Mouse (Mus musculus) liver, embryonic 16.5 days (tissue): ENCODE results near the gene Myt1l. TPM values are rescaled to one million over a fixed set of nuclear protein-coding genes. Genes with fewer than 3 reads are reported as not detected.

Experiments used
- ATAC-seq: fragments of 200-750 bp; cut with Nextera tagmentation; 2 replicates; pipeline ENCODE4 v1.8.0; 2017; ENCODE audit warnings: low read depth, mild to moderate bottlenecking, moderate number of reproducible peaks, moderate library complexity
- H3K27ac ChIP-seq: fragments of 300-500 bp; sonication (generic); 2 replicates; pipeline ENCODE4 v1.5.1; 2014; ENCODE audit warnings: mild to moderate bottlenecking, low read length
- H3K27me3 ChIP-seq: fragments of 300-500 bp; sonication (generic); 2 replicates; pipeline ENCODE4 v1.6.1; 2014; ENCODE audit warnings: low read depth, low read length, mixed read lengths; ENCODE audit not compliant: control insufficient read depth, insufficient read depth
- H3K36me3 ChIP-seq: fragments of 300-500 bp; sonication (generic); 2 replicates; pipeline ENCODE4 v1.6.1; 2014; ENCODE audit warnings: mild to moderate bottlenecking; ENCODE audit not compliant: control insufficient read depth, insufficient read depth
- H3K4me1 ChIP-seq: fragments of 300-500 bp; sonication (generic); 2 replicates; pipeline ENCODE4 v1.6.1; 2014; ENCODE audit warnings: low read depth, low read length, mixed read lengths; ENCODE audit not compliant: control insufficient read depth
- H3K4me2 ChIP-seq: fragments of 300-500 bp; sonication (generic); 2 replicates; pipeline ENCODE4 v1.6.1; 2014; ENCODE audit warnings: low read depth, low read length, mixed read lengths
- H3K4me3 ChIP-seq: fragments of 300-500 bp; sonication (generic); 2 replicates; pipeline ENCODE4 v1.5.1; 2014; ENCODE audit warnings: low read depth, mild to moderate bottlenecking, low read length
- H3K9ac ChIP-seq: fragments of 300-500 bp; sonication (generic); 2 replicates; pipeline ENCODE4 v1.6.1; 2014; ENCODE audit warnings: low read depth, low read length
- H3K9me3 ChIP-seq: fragments of 300-500 bp; sonication (generic); replicated peaks from 2 replicates; pipeline ENCODE4 v1.6.1; 2016; ENCODE audit warnings: low read length; ENCODE audit not compliant: control insufficient read depth
- WGBS: fragments of 180-500 bp; shearing (Covaris S2); extraction: QIAGEN DNeasy Blood & Tissue Kit; methylation state at CpG from one replicate; pipeline ENCODE4 v1.1.7; 2014; ENCODE audit not compliant: insufficient replicate concordance; 5-methylcytosine and 5-hydroxymethylcytosine counted together
- polyA plus RNA-seq: library from polyadenylated mRNA; unstranded; fragments of >200 nt; fragmentation: Nextera tagmentation; extraction: Ambion mirVana; gene quantifications from 2 replicates; pipeline ENCODE4 v1.2.1, GENCODE M21; 2015

Myt1l gene
- polyA plus RNA-seq, 1 experiment from 2014 or later: 0.07 TPM

DNA sequence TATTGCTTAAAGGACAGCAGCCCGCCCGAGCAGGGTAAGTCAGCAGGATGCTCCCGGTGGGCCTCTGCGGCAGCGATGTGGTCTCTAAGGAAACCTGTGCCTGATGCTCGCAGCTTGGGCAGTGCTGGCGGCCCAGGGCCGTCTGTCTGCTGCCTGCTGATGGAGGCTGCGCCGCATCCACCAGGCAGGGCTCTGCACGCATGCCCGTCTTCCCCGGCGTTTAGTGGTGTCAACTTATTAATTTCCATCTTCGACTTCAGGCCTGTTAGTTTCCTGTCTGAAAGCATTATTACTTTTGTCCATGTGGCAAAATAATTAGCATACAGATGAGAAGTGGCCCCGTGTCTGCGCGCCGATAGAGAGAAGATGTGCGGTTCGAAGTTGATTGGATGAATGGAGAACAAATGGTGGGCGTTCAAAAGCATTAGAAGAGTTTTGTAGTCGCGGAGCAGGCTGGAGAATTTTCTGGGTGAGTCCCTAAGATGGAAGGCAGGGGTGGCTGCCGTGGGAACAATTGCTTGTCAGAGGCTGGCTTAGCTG is 6.6 kb downstream of the Myt1l start:
- no peaks in the 10 kb centered on the region for H3K4me1 ChIP-seq
- peaks cover 15% of the 10 kb centered on the region for H3K27me3 ChIP-seq
- no peak overlapping the region for H3K4me2 ChIP-seq
- no peak overlapping the region for H3K9ac ChIP-seq
- H3K27ac ChIP-seq: no peak overlapping the region
- WGBS: 3% methylated on average over 25 of the region's 25 CpGs
- no peak for ATAC-seq
- H3K4me3 ChIP-seq: no peak overlapping the region
- no peaks in the 10 kb centered on the region for H3K36me3 ChIP-seq
- H3K9me3 ChIP-seq: no peaks in the 10 kb centered on the region

DNA sequence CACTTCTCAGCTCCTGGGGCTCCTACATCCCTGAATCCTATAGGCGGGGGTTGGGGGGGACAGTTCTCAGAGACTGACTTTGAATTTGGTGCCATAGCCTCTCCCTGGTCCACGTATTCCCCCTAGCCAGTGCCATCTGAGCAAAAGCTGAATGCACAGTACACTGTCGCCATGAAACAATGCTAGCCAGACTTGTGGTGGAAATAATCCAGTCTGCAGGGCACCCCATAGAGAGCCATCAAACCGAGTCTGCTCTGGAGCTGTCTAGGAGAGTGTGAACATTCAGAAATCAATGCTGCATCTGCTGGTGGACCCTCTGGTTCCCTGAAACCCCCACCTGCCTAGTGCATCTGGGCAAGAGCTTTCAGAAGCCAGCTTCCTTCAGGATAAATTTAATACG is 9.7 kb downstream of the Myt1l start:
- H3K4me1 ChIP-seq: no peaks in the 10 kb centered on the region
- WGBS: 39% methylated on average over 5 of the region's 5 CpGs
- no peak overlapping the region for H3K27ac ChIP-seq
- H3K36me3 ChIP-seq: no peaks in the 10 kb centered on the region
- H3K9me3 ChIP-seq: no peaks in the 10 kb centered on the region
- peaks cover 15% of the 10 kb centered on the region for H3K27me3 ChIP-seq
- H3K4me3 ChIP-seq: no peak overlapping the region
- H3K4me2 ChIP-seq: no peak overlapping the region
- no peak overlapping the region for H3K9ac ChIP-seq
- no peak for ATAC-seq

DNA sequence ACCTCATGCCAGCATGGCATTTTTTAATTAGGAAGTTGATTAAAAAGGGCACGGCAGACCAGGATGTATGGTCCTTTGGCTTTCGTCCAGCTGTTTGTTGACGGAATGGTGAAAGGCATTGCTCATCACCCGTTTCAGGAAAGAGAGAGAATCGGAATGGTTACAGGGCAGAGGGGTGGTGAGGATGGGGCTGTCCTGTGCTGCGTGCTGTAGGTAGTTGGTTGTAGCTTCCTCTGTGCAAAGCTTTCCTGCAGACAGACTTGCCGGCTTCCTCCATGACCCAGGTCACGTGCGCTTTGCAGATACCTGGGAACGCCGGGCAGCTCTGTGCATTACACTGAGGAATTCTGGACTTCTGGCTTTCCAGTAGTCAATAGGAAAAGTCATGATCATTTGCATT is 10.3 kb downstream of the Myt1l start:
- no peak overlapping the region for H3K27ac ChIP-seq
- no peaks in the 10 kb centered on the region for H3K36me3 ChIP-seq
- no peak overlapping the region for H3K4me3 ChIP-seq
- peaks cover 15% of the 10 kb centered on the region for H3K27me3 ChIP-seq
- no peak for ATAC-seq
- no peak overlapping the region for H3K9ac ChIP-seq
- whole genome bisulfite sequencing: 68% methylated on average over 11 of the region's 11 CpGs
- H3K4me2 ChIP-seq: no peak overlapping the region
- H3K9me3 ChIP-seq: no peaks in the 10 kb centered on the region
- H3K4me1 ChIP-seq: no peaks in the 10 kb centered on the region

DNA sequence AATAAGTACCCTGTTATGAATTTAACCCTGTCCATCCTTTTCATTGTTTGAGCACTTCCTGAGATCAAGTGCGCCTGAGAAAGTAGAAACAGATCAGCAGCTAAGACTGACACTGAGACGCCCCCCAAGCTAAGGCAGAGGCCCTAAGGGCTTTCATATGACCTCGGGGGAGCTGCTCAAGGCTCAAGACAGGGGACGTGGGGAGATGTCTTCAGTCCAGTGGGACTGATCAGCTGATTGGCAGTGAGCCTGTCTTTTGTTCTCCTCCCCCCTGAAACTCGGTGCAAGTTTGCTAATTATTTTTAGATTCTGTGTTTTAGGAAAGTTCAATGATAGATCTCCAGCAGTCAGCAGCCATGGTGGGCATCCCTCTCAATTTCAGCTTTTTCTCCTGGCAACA is 10.9 kb downstream of the Myt1l start:
- H3K4me3 ChIP-seq: no peak overlapping the region
- H3K4me1 ChIP-seq: no peaks in the 10 kb centered on the region
- H3K4me2 ChIP-seq: no peak overlapping the region
- WGBS: 28% methylated on average over 5 of the region's 5 CpGs
- no peak for ATAC-seq
- H3K9me3 ChIP-seq: no peaks in the 10 kb centered on the region
- H3K27me3 ChIP-seq: peaks cover 11% of the 10 kb centered on the region
- no peaks in the 10 kb centered on the region for H3K36me3 ChIP-seq
- H3K27ac ChIP-seq: no peak overlapping the region
- H3K9ac ChIP-seq: no peak overlapping the region

DNA sequence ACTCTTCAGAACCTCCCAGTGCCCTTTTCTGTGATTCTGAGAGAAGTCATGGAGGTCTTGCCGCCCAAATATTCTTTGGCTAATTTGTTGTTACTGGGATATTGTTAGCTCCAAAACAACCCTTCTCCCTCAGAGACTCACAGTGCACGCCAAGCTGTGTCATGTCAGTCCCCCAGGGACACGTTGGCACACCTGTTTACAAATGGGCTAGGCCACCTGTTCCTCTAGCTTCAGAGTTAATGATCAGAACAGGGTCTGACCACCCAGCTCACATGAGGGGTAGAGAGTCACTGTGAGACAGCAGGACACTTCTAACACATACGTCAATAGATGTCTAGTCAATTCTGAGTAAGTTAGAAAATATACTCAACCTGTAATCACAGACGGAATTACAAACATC is 12.6 kb downstream of the Myt1l start:
- Histone ChIP-seq H3K9ac (no peak overlapping the region), H3K36me3 (no peaks in the 10 kb centered on the region), H3K9me3 (no peaks in the 10 kb centered on the region), H3K4me1 (no peaks in the 10 kb centered on the region), H3K27me3 (no peaks in the 10 kb centered on the region; the same call in 1 of the 2 replicates), H3K27ac (no peak overlapping the region), H3K4me2 (no peak overlapping the region), H3K4me3 (no peak overlapping the region)
- WGBS: 55% methylated on average over 5 of the region's 5 CpGs
- no peak for ATAC-seq

DNA sequence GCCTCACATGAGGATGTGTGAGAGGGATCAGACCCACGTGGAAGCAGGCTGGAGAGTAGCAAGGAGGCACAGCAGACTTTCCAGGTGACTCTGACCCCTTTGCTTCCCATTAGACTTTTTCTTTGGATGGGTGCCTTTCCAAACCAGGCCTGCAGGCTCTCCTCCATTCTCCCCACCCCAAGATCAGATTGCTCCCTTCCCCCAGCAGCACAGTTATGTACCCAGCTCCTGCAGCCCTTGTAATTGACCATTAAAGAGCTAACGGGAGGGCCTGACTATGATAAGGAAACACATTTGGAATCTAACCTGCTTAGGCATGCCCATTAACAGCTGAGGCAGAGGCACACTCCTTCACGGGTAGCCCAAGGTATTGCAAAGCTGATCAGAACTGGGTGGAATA is 17.9 kb downstream of the Myt1l start:
- no peak overlapping the region for H3K9ac ChIP-seq
- H3K4me2 ChIP-seq: no peak overlapping the region
- H3K4me3 ChIP-seq: no peak overlapping the region
- 36% methylated on average over 3 of the region's 3 CpGs for WGBS
- no peaks in the 10 kb centered on the region for H3K9me3 ChIP-seq
- no peaks in the 10 kb centered on the region for H3K27me3 ChIP-seq
- no peak overlapping the region for H3K27ac ChIP-seq
- no peaks in the 10 kb centered on the region for H3K36me3 ChIP-seq
- ATAC-seq: no peak
- no peaks in the 10 kb centered on the region for H3K4me1 ChIP-seq

DNA sequence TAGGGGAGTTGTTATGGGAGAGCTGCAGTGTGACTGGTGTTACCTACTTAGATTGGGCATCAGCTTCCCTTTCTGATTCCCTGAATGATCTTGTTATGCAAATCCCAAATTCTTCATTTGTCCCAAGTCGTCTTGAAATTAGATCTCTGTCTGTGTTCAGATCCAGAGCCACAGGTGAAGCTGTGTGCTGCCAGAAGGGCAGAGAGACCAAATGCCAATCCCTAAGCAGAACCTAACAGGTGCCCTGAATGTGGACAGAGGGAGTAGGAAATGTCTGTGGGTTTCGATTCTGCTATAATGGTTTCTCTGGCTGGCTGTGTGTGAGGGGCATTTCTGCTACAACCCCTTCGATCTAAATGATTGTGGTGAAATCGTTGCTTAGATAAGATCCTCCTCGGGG is 18.9 kb downstream of the Myt1l start:
- no peaks in the 10 kb centered on the region for H3K27me3 ChIP-seq
- H3K9ac ChIP-seq: no peak overlapping the region
- no peak overlapping the region for H3K4me3 ChIP-seq
- no peak for ATAC-seq
- no peaks in the 10 kb centered on the region for H3K4me1 ChIP-seq
- no peak overlapping the region for H3K27ac ChIP-seq
- no peaks in the 10 kb centered on the region for H3K9me3 ChIP-seq
- no peaks in the 10 kb centered on the region for H3K36me3 ChIP-seq
- WGBS: 52% methylated on average over 5 of the region's 5 CpGs
- no peak overlapping the region for H3K4me2 ChIP-seq

DNA sequence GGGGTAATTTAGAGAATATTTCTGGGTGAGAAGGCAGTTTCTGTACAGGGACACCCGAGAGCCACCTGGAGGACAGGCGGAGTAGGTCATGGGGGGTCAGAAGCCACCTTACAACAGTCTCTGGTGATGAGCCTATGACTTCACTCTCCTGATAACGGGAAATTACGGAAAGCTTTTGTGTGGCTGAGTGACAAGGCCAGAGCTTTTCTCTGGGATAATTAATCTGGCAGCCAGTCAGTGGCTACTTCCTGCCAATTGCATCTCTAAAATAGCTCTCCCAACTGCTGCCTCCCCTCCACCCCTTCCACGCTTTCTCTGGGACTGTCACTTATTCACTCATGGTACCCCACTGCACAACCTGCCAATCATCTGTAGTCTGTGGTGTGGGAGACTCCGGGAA is 19.6 kb downstream of the Myt1l start:
- 58% methylated on average over 6 of the region's 6 CpGs for WGBS
- Histone ChIP-seq H3K27me3 (no peaks in the 10 kb centered on the region), H3K27ac (no peak overlapping the region), H3K4me3 (no peak overlapping the region), H3K36me3 (no peaks in the 10 kb centered on the region), H3K9ac (no peak overlapping the region), H3K9me3 (no peaks in the 10 kb centered on the region), H3K4me1 (no peaks in the 10 kb centered on the region), H3K4me2 (no peak overlapping the region)
- ATAC-seq: no peak

DNA sequence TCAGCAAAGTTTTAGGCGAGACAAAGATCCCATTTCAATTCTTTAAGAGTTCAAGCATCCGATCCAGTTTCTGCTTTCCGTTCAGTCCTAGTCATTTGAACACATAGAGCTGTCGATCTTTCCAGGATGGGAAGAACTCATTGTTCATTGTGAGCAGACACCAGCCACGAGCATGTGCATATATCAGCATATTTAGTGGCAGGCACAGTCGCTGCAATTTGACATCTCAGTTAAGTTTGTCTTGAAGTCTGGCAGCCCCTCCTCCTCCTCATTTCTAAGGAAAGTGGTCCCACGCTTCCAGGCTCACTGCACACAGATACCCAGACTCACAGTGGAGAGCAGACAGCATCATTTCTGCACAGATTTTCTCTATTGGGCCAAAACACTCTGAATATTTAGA is 25.0 kb downstream of the Myt1l start:
- H3K27me3 ChIP-seq: no peaks in the 10 kb centered on the region
- H3K36me3 ChIP-seq: no peaks in the 10 kb centered on the region
- no peak overlapping the region for H3K9ac ChIP-seq
- H3K4me1 ChIP-seq: no peaks in the 10 kb centered on the region
- no peak overlapping the region for H3K4me3 ChIP-seq
- 51% methylated on average over 7 of the region's 7 CpGs for WGBS
- H3K9me3 ChIP-seq: no peaks in the 10 kb centered on the region
- no peak overlapping the region for H3K27ac ChIP-seq
- ATAC-seq: no peak
- no peak overlapping the region for H3K4me2 ChIP-seq
